Mouse (Mus musculus) limb, embryonic 12.5 days (tissue): Measurements from ENCODE around the gene Bbs5. TPM values are rescaled to one million over a fixed set of nuclear protein-coding genes. Genes with fewer than 3 reads are reported as not detected.

Source experiments
- ATAC-seq: fragments of 200-750 bp; cut with Nextera tagmentation; 2 replicates; pipeline ENCODE4 v1.8.0; 2017; ENCODE audit warnings: low read depth, moderate TSS enrichment; ENCODE audit not compliant: insufficient number of reproducible peaks, insufficient read depth, low FRiP score, low TSS enrichment
- H3K27ac ChIP-seq: fragments of 300-500 bp; sonication (generic); 2 replicates; pipeline ENCODE4 v1.5.1; 2016; ENCODE audit warnings: mild to moderate bottlenecking, moderate library complexity
- H3K27me3 ChIP-seq: fragments of 300-500 bp; sonication (generic); 2 replicates; pipeline ENCODE4 v1.6.1; 2016; ENCODE audit warnings: mild to moderate bottlenecking, moderate library complexity
- H3K36me3 ChIP-seq: fragments of 300-500 bp; sonication (generic); 2 replicates; pipeline ENCODE4 v1.6.1; 2016; ENCODE audit warnings: mild to moderate bottlenecking, moderate library complexity
- H3K4me1 ChIP-seq: fragments of 300-500 bp; sonication (generic); replicated peaks from 2 replicates; pipeline ENCODE4 v1.6.1; 2016
- H3K4me2 ChIP-seq: fragments of 300-500 bp; sonication (generic); 2 replicates; pipeline ENCODE4 v1.6.1; 2016; ENCODE audit warnings: mild to moderate bottlenecking, moderate library complexity
- H3K4me3 ChIP-seq: fragments of 300-500 bp; sonication (generic); replicated peaks from 2 replicates; pipeline ENCODE4 v1.5.1; 2016; ENCODE audit warnings: mild to moderate bottlenecking
- H3K9ac ChIP-seq: fragments of 300-500 bp; sonication (generic); replicated peaks from 2 replicates; pipeline ENCODE4 v1.6.1; 2016; ENCODE audit warnings: mild to moderate bottlenecking, moderate library complexity
- H3K9me3 ChIP-seq: fragments of 300-500 bp; sonication (generic); 2 replicates; pipeline ENCODE4 v1.6.1; 2016; ENCODE audit warnings: mild to moderate bottlenecking, moderate library complexity
- whole genome bisulfite sequencing: fragments of 180-500 bp; shearing (Covaris S2); methylation state at CpG from one replicate; pipeline ENCODE4 v1.1.7; 2016; 5-methylcytosine and 5-hydroxymethylcytosine counted together
- polyA plus RNA-seq: library from polyadenylated mRNA; unstranded; fragments of >200 nt; fragmentation: Nextera tagmentation; extraction: Ambion mirVana; gene quantifications from 2 replicates; pipeline ENCODE4 v1.2.1, GENCODE M21; 2016

Gene Bbs5
- polyA plus RNA-seq, 1 experiment from 2014 or later: 25.6 TPM

GRCm38 (mm10) chr2:69700446-69700845 is 53.5 kb downstream of the Bbs5 start:
- H3K4me3 ChIP-seq: no peak overlapping the region
- no peak overlapping the region for H3K9ac ChIP-seq
- H3K4me1 ChIP-seq: no peaks in the 10 kb centered on the region
- peaks cover 49% of the 10 kb centered on the region for H3K36me3 ChIP-seq
- ATAC-seq: no peak
- WGBS: 94% methylated on average over 8 of the region's 8 CpGs
- H3K9me3 ChIP-seq: no peaks in the 10 kb centered on the region
- no peaks in the 10 kb centered on the region for H3K27me3 ChIP-seq
- H3K4me2 ChIP-seq: no peak overlapping the region
- H3K27ac ChIP-seq: no peak overlapping the region

DNA sequence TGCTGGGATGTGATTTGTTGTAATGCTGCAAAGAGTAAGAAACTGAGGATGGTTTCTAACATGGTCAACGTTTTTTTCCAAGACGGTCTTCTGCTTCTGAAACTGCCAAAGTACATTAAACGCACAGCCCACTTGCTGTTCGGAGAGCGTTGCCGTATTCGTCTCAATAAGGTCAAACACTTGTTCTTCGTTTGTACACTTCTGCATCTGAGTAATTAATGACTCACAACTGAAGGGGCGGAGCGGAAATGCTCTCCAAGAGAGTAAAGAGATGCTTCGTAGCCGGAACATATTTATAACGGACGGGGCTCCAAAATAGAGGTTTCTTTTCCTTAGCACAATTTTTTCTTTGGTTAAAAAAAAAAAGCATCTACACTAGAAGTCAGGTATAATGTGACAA is 65.2 kb downstream of the Bbs5 start:
- Histone ChIP-seq H3K9ac (no peak overlapping the region), H3K27ac (no peak overlapping the region), H3K4me2 (no peak overlapping the region), H3K27me3 (0 out of 2 replicates have a peak, but pooled peaks cover 3% of the 10 kb centered on the region), H3K36me3 (peaks cover 8% of the 10 kb centered on the region; the same call in 1 of the 2 replicates), H3K4me3 (no peak overlapping the region), H3K4me1 (peaks cover 4% of the 10 kb centered on the region; the same call in 1 of the 2 replicates), H3K9me3 (no peaks in the 10 kb centered on the region)
- ATAC-seq: no peak
- WGBS: 91% methylated on average over 14 of the region's 14 CpGs

DNA sequence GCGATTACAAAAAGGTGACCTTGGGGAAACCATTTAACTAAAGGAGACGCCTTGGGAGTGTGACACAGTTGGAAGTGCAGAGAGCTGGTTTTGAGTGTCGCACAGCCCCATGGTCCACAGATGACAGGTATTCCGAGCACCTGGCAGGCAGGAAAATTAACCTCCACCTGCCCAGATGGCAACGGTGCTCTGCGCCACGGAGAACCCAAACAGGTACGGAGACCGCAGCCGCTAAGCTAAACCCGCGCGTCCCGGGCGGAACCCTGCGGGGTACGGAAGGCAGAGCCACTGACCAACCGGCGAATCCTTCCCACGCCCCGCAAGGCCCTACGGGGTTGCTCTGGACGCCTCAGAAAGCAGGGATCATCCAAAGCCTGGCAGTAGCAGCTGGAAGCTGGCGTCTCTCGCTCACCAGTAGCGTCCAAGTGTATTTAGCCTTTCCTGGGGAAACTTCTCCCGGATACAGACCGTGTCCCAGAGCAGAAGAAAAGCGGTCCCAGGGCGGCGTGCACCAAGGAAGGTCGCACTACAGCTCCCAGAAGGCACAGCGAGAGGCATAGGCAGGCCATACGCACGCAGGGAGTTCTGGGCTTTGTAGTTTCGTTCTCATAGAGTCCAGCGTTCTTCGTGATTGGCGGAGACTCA is 66.1 kb downstream of the Bbs5 start, which contains the start of gene Fastkd1:
TSS of gene Fastkd1 (minus strand) at position 536 of the 645 bp plus-strand sequence.
- Histone ChIP-seq H3K4me1 (peaks cover 4% of the 10 kb centered on the region; the same call in 1 of the 2 replicates), H3K36me3 (no peaks in the 10 kb centered on the region; the same call in 1 of the 2 replicates), H3K27ac (peak within 1 kb of the TSS; percentile 50; the same call in 1 of the 2 replicates), H3K4me2 (peak within 1 kb of the TSS; percentile 76), H3K9ac (peak within 1 kb of the TSS; percentile 71), H3K9me3 (no peaks in the 10 kb centered on the region), H3K4me3 (peak within 1 kb of the TSS; percentile 80), H3K27me3 (0 out of 2 replicates have a peak, but pooled peaks cover 3% of the 10 kb centered on the region)
- peak; percentile 98 for ATAC-seq
- under 1% methylated on average over 39 of the region's 39 CpGs for WGBS

GRCm38 (mm10) chr2:69713626-69714014 is 66.6 kb downstream of the Bbs5 start:
- Histone ChIP-seq H3K27ac (no peak overlapping the region), H3K9me3 (no peaks in the 10 kb centered on the region), H3K4me3 (peak overlapping the region; percentile 80), H3K36me3 (no peaks in the 10 kb centered on the region; the same call in 1 of the 2 replicates), H3K4me1 (peaks cover 4% of the 10 kb centered on the region; the same call in 1 of the 2 replicates), H3K4me2 (peak overlapping the region; percentile 76), H3K9ac (no peak overlapping the region), H3K27me3 (0 out of 2 replicates have a peak, but pooled peaks cover 3% of the 10 kb centered on the region)
- peak; percentile 29; the same call in 1 of the 2 replicates for ATAC-seq
- 34% methylated on average over 4 of the region's 4 CpGs for WGBS

DNA sequence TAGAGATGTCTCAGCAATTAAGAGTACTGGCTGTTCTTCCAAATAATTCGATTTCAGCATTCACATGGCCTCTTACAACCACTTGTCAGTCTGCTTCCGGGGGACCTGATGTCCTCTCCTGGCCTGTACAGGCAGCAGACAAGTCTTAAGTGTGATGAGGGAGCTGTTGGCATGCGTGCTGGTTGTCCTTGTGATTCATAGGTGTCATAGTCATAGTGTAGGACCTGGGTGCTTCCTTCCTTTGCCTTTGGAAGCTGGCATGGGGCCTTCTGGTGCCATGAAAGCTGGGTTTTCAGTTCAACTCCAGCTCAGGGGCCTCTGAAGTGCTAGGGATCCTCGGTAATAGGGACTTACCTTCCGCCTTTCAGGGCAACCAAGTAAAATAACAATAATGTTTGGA is 67.2 kb downstream of the Bbs5 start:
- H3K4me2 ChIP-seq: no peak overlapping the region
- no peak for ATAC-seq
- H3K27ac ChIP-seq: no peak overlapping the region
- no peak overlapping the region for H3K9ac ChIP-seq
- H3K4me3 ChIP-seq: no peak overlapping the region
- 73% methylated on average over 5 of the region's 5 CpGs for WGBS
- H3K27me3 ChIP-seq: 0 out of 2 replicates have a peak, but pooled peaks cover 3% of the 10 kb centered on the region
- peaks cover 4% of the 10 kb centered on the region; the same call in 1 of the 2 replicates for H3K4me1 ChIP-seq
- H3K36me3 ChIP-seq: no peaks in the 10 kb centered on the region; the same call in 1 of the 2 replicates
- H3K9me3 ChIP-seq: no peaks in the 10 kb centered on the region

GRCm38 (mm10) chr2:69716483-69716882 is 69.5 kb downstream of the Bbs5 start:
- Histone ChIP-seq H3K4me3 (no peak overlapping the region), H3K4me2 (no peak overlapping the region), H3K9me3 (no peaks in the 10 kb centered on the region), H3K4me1 (peaks cover 4% of the 10 kb centered on the region; the same call in 1 of the 2 replicates), H3K27me3 (0 out of 2 replicates have a peak, but pooled peaks cover 3% of the 10 kb centered on the region), H3K36me3 (no peaks in the 10 kb centered on the region), H3K27ac (no peak overlapping the region), H3K9ac (no peak overlapping the region)
- ATAC-seq: no peak
- 71% methylated on average over 3 of the region's 3 CpGs for WGBS

Other genes with a start within 250 kb of the Bbs5 start
- gene Lrp2, start 61.1 kb upstream of the Bbs5 start, polyA plus RNA-seq: not detected in 2 replicates
- gene Klhl41, start 22.9 kb downstream of the Bbs5 start, polyA plus RNA-seq: 13.9 and 14.7 TPM in 2 replicates
- gene Fastkd1, start 66.3 kb downstream of the Bbs5 start, polyA plus RNA-seq: 12.1 and 14.5 TPM in 2 replicates
- gene Ppig, start 75.4 kb downstream of the Bbs5 start, polyA plus RNA-seq: 168 and 176 TPM in 2 replicates
- gene Ccdc173, start 142.4 kb downstream of the Bbs5 start, polyA plus RNA-seq: 2.7 and 3.0 TPM in 2 replicates
- gene Phospho2, start 142.5 kb downstream of the Bbs5 start, polyA plus RNA-seq: 28.3 and 28.4 TPM in 2 replicates
- gene Klhl23, start 174.8 kb downstream of the Bbs5 start, polyA plus RNA-seq: 35.6 and 37.5 TPM in 2 replicates
- gene Ssb, start 214.4 kb downstream of the Bbs5 start, polyA plus RNA-seq: 365 and 413 TPM in 2 replicates
- gene Mettl5, start 238.4 kb downstream of the Bbs5 start, polyA plus RNA-seq: 37.6 and 40.3 TPM in 2 replicates